Mouse (Mus musculus) limb, embryonic 10.5 days (tissue): Measurements from ENCODE around the gene Anapc1. TPM values are rescaled to one million over a fixed set of nuclear protein-coding genes. Genes with fewer than 3 reads are reported as not detected.
A peak's percentile ranks its signal among the peaks of the same experiment; 100 is the strongest.
"Not testable (repeated sequence)": the region's sequence is repeated elsewhere in the genome, so short reads cannot be mapped to it uniquely, and the experiment has no call there.

Experiments
- DNase-seq: peaks from one replicate; pipeline ENCODE4 v3.0.0-alpha.2; 2017; ENCODE audit warnings: low spot score
- H3K27ac ChIP-seq: fragments of 300-500 bp; sonication (generic); 2 replicates; pipeline ENCODE4 v1.5.1; 2016; ENCODE audit warnings: mild to moderate bottlenecking
- H3K27me3 ChIP-seq: fragments of 300-500 bp; sonication (generic); 2 replicates; pipeline ENCODE4 v1.6.1; 2016; ENCODE audit warnings: low read depth, mild to moderate bottlenecking; ENCODE audit not compliant: poor library complexity, severe bottlenecking
- H3K36me3 ChIP-seq: fragments of 300-500 bp; sonication (generic); 2 replicates; pipeline ENCODE4 v1.6.1; 2016; ENCODE audit warnings: mild to moderate bottlenecking, moderate library complexity
- H3K4me1 ChIP-seq: fragments of 300-500 bp; sonication (generic); 2 replicates; pipeline ENCODE4 v1.6.1; 2016
- H3K4me3 ChIP-seq: fragments of 300-500 bp; sonication (generic); 2 replicates; pipeline ENCODE4 v1.5.1; 2016; ENCODE audit warnings: mild to moderate bottlenecking, moderate library complexity
- H3K9me3 ChIP-seq: fragments of 300-500 bp; sonication (generic); replicated peaks from 2 replicates; pipeline ENCODE4 v1.6.1; 2016; ENCODE audit warnings: mild to moderate bottlenecking
- WGBS: fragments of 180-500 bp; shearing (Covaris S2); methylation state at CpG from one replicate; pipeline ENCODE4 v1.1.7; 2016; 5-methylcytosine and 5-hydroxymethylcytosine counted together
- polyA plus RNA-seq: library from polyadenylated mRNA; unstranded; fragments of >200 nt; fragmentation: Nextera tagmentation; extraction: Ambion mirVana; gene quantifications from 2 replicates; pipeline ENCODE4 v1.2.1, GENCODE M21; 2016

Anapc1 gene
- polyA plus RNA-seq, 1 experiment from 2014 or later = 96.3 TPM

DNA sequence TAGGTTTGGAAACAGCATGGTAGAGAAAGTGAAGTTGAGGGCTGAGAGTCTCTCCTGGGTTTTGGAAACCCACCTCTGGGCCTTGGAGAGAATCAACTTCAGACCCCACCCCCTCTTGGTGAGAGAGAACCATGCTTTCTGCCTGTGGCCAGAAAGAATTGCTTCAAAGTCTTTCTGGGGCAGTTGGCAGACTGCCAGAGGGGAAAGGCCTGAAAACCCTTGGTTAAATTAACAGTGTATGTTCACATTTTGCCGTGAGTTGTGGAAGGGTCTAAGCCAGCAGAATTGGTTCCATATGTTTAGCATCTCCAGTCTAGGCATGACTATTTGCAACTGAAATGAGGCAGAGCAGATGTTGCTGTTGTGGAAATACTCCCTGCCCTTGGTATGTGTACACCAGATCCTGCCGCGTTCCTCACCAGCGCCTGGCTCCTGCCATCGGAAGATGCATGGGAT is 26.4 kb upstream of the Anapc1 start:
- peak; percentile 89 for DNase-seq
- Histone ChIP-seq H3K9me3 (no peaks in the 10 kb centered on the region), H3K27me3 (no peaks in the 10 kb centered on the region), H3K4me3 (peak overlapping the region; percentile 23), H3K27ac (peak overlapping the region; percentile 92), H3K4me1 (peaks cover 96% of the 10 kb centered on the region), H3K36me3 (peaks cover 33% of the 10 kb centered on the region)
- whole genome bisulfite sequencing = 7% methylated on average over 5 of the region's 5 CpGs

DNA sequence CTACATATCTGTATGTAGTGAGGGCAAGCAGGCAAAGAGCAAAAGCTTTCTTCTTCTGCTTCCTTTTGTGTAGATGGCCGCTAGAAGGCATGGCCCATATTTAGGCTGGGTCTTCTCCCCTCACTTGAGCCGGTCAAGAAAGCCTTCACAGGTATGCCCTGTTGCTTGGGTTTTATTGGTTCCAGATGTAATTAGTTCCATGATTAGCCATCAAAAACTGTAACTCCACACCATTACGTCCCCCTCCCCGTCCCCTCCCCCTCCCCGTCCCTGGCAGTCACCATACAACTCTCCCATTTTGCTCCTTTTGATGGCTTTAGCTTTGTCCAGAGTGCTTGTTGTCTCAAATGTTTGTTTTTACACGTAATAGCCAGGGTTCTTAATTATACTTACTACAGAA is 25.7 kb upstream of the Anapc1 start:
- H3K27ac ChIP-seq = peak overlapping the region; percentile 92
- 19% methylated on average over 6 of the region's 6 CpGs for WGBS
- H3K9me3 ChIP-seq = no peaks in the 10 kb centered on the region
- peaks cover 97% of the 10 kb centered on the region for H3K4me1 ChIP-seq
- H3K4me3 ChIP-seq = peak overlapping the region; percentile 23; the same call in 1 of the 2 replicates
- H3K27me3 ChIP-seq = no peaks in the 10 kb centered on the region
- DNase-seq = peak; percentile 77
- peaks cover 33% of the 10 kb centered on the region for H3K36me3 ChIP-seq

GRCm38 (mm10) chr2:128710609-128711008 is 23.4 kb upstream of the Anapc1 start:
- no peaks in the 10 kb centered on the region for H3K9me3 ChIP-seq
- no peak overlapping the region for H3K4me3 ChIP-seq
- H3K27ac ChIP-seq = peak overlapping the region; percentile 85
- peaks cover 79% of the 10 kb centered on the region for H3K4me1 ChIP-seq
- no peaks in the 10 kb centered on the region for H3K27me3 ChIP-seq
- 66% methylated on average over 6 of the region's 6 CpGs for WGBS
- peaks cover 34% of the 10 kb centered on the region for H3K36me3 ChIP-seq
- no peak for DNase-seq

DNA sequence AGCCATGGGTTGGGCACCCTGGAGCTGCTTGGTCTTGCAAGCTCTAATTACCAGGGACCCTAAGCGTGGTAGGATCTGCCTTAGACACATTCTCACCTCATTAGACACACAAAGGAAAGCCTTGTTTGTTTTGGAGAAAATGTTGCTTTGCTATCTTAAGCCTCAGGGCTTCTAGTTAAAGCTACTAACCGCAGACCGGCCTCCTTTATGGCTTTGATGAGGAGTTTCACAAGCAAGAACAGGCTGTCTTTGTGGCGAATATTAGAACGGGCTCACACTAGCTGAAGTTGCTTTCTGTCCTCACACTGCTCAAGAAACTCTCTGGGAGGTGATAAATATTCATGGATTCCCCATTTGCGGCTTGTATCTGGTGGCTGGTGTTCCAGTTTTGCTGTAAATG is 22.1 kb upstream of the Anapc1 start:
- Histone ChIP-seq H3K9me3 (no peaks in the 10 kb centered on the region), H3K36me3 (peaks cover 46% of the 10 kb centered on the region), H3K4me1 (peaks cover 66% of the 10 kb centered on the region), H3K27ac (peak overlapping the region; percentile 85), H3K4me3 (no peak overlapping the region), H3K27me3 (no peaks in the 10 kb centered on the region)
- DNase-seq = no peak
- WGBS = 16% methylated on average over 6 of the region's 6 CpGs

- Histone ChIP-seq H3K9me3 (no peaks in the 10 kb centered on the region), H3K36me3 (peaks cover 80% of the 10 kb centered on the region), H3K4me3 (no peak overlapping the region), H3K27me3 (no peaks in the 10 kb centered on the region), H3K4me1 (peaks cover 35% of the 10 kb centered on the region), H3K27ac (no peak overlapping the region; the same call in 1 of the 2 replicates)
- WGBS = 94% methylated on average over 3 of the region's 3 CpGs
- DNase-seq = no peak
Observed at GRCm38 (mm10) chr2:128704474-128704873, 17.3 kb upstream of the Anapc1 start.

- no peaks in the 10 kb centered on the region for H3K9me3 ChIP-seq
- WGBS = under 1% methylated on average over 24 of the region's 24 CpGs
Observed at GRCm38 (mm10) chr2:128699201-128699885, 12.2 kb upstream of the Anapc1 start.

GRCm38 (mm10) chr2:128698693-128699181 is 11.5 kb upstream of the Anapc1 start, which contains the start of gene Mertk:
TSS of gene Mertk (plus strand) at chr2:128698956.
- Histone ChIP-seq H3K27me3 (no peaks in the 10 kb centered on the region), H3K36me3 (peaks cover 33% of the 10 kb centered on the region), H3K4me3 (peak within 1 kb of the TSS; percentile 76)

More at GRCm38 (mm10) chr2:128699201-128699885, 12.2 kb upstream of the Anapc1 start:
- H3K4me1 ChIP-seq = peaks cover 24% of the 10 kb centered on the region
- peak overlapping the region; percentile 76 for H3K4me3 ChIP-seq
- H3K36me3 ChIP-seq = peaks cover 40% of the 10 kb centered on the region
- peak; percentile 77 for DNase-seq
- no peaks in the 10 kb centered on the region for H3K27me3 ChIP-seq
- H3K27ac ChIP-seq = peak overlapping the region; percentile 92

DNA sequence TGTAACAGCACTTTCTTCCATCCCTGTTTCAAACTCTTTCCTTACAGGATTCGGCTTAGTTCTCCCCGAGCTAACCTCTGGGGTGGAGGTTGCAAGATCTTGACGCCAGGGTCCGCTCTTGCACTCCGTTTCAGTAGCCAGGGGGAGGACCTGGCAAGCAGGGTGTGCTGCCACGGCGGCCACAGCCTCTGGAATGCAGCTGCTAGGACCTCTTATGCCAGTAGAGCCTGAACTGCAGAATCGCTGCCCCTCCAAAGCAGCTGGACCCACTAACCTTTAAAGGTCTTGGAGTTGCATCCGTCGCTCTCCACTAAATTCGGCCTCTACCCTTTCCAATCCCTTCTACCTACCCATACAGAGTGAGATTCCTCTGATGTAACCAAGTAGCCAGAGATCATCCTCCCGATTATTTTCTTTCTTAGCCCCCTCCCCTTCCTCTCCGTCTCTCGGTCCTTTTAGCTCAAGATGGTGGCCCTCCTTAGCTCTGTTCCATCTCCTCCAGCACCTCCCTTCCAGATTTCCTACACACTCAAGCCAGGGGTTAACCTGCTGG is 11.0 kb upstream of the Anapc1 start:
- no peaks in the 10 kb centered on the region for H3K27me3 ChIP-seq
- peak overlapping the region; percentile 76 for H3K4me3 ChIP-seq
- DNase-seq = peak; percentile 87

More at GRCm38 (mm10) chr2:128698693-128699181, 11.5 kb upstream of the Anapc1 start, which contains the start of gene Mertk:
- H3K27ac ChIP-seq = peak within 1 kb of the TSS; percentile 92
- H3K9me3 ChIP-seq = no peaks in the 10 kb centered on the region
- under 1% methylated on average over 30 of the region's 30 CpGs for WGBS
- DNase-seq = peak; percentile 91
- H3K4me1 ChIP-seq = peaks cover 24% of the 10 kb centered on the region

GRCm38 (mm10) chr2:128697566-128697965 is 10.4 kb upstream of the Anapc1 start:
- no peaks in the 10 kb centered on the region for H3K27me3 ChIP-seq
- H3K4me1 ChIP-seq = peaks cover 26% of the 10 kb centered on the region
- WGBS = 59% methylated on average over 5 of the region's 5 CpGs
- H3K9me3 ChIP-seq = no peaks in the 10 kb centered on the region
- H3K36me3 ChIP-seq = peaks cover 22% of the 10 kb centered on the region
- no peak for DNase-seq
- H3K27ac ChIP-seq = peak overlapping the region; percentile 92
- H3K4me3 ChIP-seq = peak overlapping the region; percentile 76; the same call in 1 of the 2 replicates

More for the DNA sequence above, 11.0 kb upstream of the Anapc1 start:
- WGBS = under 1% methylated on average over 14 of the region's 14 CpGs
- Histone ChIP-seq H3K36me3 (peaks cover 28% of the 10 kb centered on the region), H3K4me1 (peaks cover 24% of the 10 kb centered on the region), H3K9me3 (no peaks in the 10 kb centered on the region), H3K27ac (peak overlapping the region; percentile 92)

GRCm38 (mm10) chr2:128697047-128697446 is 9.9 kb upstream of the Anapc1 start:
- Histone ChIP-seq H3K27ac (no peak overlapping the region), H3K36me3 (peaks cover 18% of the 10 kb centered on the region), H3K4me1 (peaks cover 27% of the 10 kb centered on the region), H3K27me3 (no peaks in the 10 kb centered on the region), H3K4me3 (no peak overlapping the region), H3K9me3 (no peaks in the 10 kb centered on the region)
- no peak for DNase-seq
- WGBS = 91% methylated on average over 1 of the region's 1 CpGs

DNA sequence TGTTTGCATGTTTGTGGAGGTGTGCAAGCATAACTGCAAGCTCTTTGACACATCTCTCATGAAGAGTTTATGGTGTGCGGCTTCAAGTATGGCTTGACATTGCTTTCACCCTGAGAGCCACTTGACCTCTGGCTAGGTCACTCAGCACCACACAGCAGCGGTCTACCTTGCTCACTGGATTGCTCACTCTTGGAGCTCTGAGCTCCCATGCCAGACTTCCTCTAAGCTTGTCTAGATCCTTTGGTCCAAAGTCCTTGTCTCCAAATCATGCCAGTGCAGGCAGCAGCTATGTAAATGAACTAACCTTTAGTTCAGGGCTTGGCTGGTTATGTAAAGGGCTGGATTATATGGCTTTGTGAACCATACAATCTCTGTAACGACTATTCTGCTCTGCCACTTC is 9.2 kb upstream of the Anapc1 start:
- no peak overlapping the region for H3K27ac ChIP-seq
- WGBS = 87% methylated on average over 3 of the region's 3 CpGs
- peaks cover 27% of the 10 kb centered on the region for H3K4me1 ChIP-seq
- H3K4me3 ChIP-seq = no peak overlapping the region
- peaks cover 12% of the 10 kb centered on the region for H3K36me3 ChIP-seq
- DNase-seq = no peak
- H3K9me3 ChIP-seq = no peaks in the 10 kb centered on the region
- H3K27me3 ChIP-seq = no peaks in the 10 kb centered on the region

DNA sequence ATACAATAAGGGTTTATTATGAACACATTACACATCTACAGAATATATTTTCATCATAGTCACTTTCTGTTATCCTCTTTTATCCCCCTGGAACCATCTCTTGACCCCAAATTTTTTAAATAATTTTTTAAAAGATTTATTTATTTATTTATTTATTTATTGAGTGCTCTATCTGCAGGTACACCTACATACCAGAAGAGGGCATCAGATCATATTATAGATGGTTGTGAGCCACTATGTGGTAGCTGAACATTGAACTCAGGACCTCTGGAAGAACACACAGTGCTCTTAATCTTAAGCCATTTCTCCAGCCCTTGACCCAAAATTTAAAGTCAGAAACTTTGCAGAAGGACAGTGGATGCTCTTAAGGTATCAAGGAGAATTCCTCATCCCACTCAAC is 7.4 kb upstream of the Anapc1 start:
- Histone ChIP-seq H3K27me3 (no peaks in the 10 kb centered on the region), H3K9me3 (no peaks in the 10 kb centered on the region), H3K36me3 (no peaks in the 10 kb centered on the region), H3K4me3 (no peak overlapping the region), H3K4me1 (peaks cover 17% of the 10 kb centered on the region), H3K27ac (no peak overlapping the region)
- DNase-seq = no peak

GRCm38 (mm10) chr2:128693828-128694227 is 6.6 kb upstream of the Anapc1 start:
- not testable (repeated sequence) for H3K9me3 ChIP-seq, H3K27ac ChIP-seq, H3K4me3 ChIP-seq, H3K27me3 ChIP-seq, DNase-seq, H3K36me3 ChIP-seq
- H3K4me1 ChIP-seq = peaks cover 17% of the 10 kb centered on the region
- whole genome bisulfite sequencing = 83% methylated on average over 3 of the region's 3 CpGs
